Mouse (Mus musculus): ENCODE data around the gene Tmem106c. TPM values are rescaled to one million over a fixed set of nuclear protein-coding genes. Genes with fewer than 3 reads are reported as not detected.

The Tmem106c gene
- polyA plus RNA-seq, 1 experiment from 2014 or later: 34.7 TPM

- Histone ChIP-seq H3K4me3 (ENCODE audit: low read depth, low read length) (0 out of 2 replicates have a peak overlapping the region, but pooled peaks have one; percentile 5), H3K9ac (ENCODE audit: low read length) (no peak overlapping the region), H3K4me1 (ENCODE audit: control insufficient read depth, insufficient read depth, low read length) (peaks cover 24% of the 10 kb centered on the region), H3K27me3 (ENCODE audit: control insufficient read depth, insufficient read depth, low read length) (peaks cover 27% of the 10 kb centered on the region), H3K4me2 (ENCODE audit: low read depth, severe bottlenecking) (peak overlapping the region; percentile 27; the same call in 1 of the 2 replicates), H3K27ac (replicated peaks; ENCODE audit: low read depth, low read length) (no peak overlapping the region), H3K9me3 (ENCODE audit: control insufficient read depth, low read length) (no peaks in the 10 kb centered on the region), H3K36me3 (ENCODE audit: control insufficient read depth, insufficient read depth, low read length) (no peaks in the 10 kb centered on the region)
- 16% methylated on average over 13 of the region's 13 CpGs for WGBS
- DNase-seq (ENCODE audit: low spot score) (no peak), ATAC-seq (ENCODE audit: insufficient number of reproducible peaks, low FRiP score, low TSS enrichment, low read depth) (no peak)
Observed at GRCm38 (mm10) chr15:97999546-97999945, 35.5 kb downstream of the Tmem106c start.

GRCm38 (mm10) chr15:97999991-98000390 lies 36.0 kb downstream of the Tmem106c start:
- peak overlapping the region; percentile 27; the same call in 1 of the 2 replicates for H3K4me2 ChIP-seq (ENCODE audit: low read depth, severe bottlenecking)
- H3K36me3 ChIP-seq (ENCODE audit: control insufficient read depth, insufficient read depth, low read length): no peaks in the 10 kb centered on the region
- H3K4me3 ChIP-seq (ENCODE audit: low read depth, low read length): 0 out of 2 replicates have a peak overlapping the region, but pooled peaks have one; percentile 5
- DNase-seq (ENCODE audit: low spot score) (peak; percentile 34), ATAC-seq (ENCODE audit: insufficient number of reproducible peaks, low FRiP score, low TSS enrichment, low read depth) (no peak)
- no peak overlapping the region for H3K27ac ChIP-seq (replicated peaks; ENCODE audit: low read depth, low read length)
- WGBS: 6% methylated on average over 7 of the region's 7 CpGs
- H3K4me1 ChIP-seq (ENCODE audit: control insufficient read depth, insufficient read depth, low read length): peaks cover 24% of the 10 kb centered on the region
- no peak overlapping the region for H3K9ac ChIP-seq (ENCODE audit: low read length)
- peaks cover 27% of the 10 kb centered on the region for H3K27me3 ChIP-seq (ENCODE audit: control insufficient read depth, insufficient read depth, low read length)
- no peaks in the 10 kb centered on the region for H3K9me3 ChIP-seq (ENCODE audit: control insufficient read depth, low read length)

GRCm38 (mm10) chr15:98001321-98002112 lies 37.5 kb downstream of the Tmem106c start:
- DNase-seq (ENCODE audit: low spot score): peak; percentile 72
- Histone ChIP-seq H3K27ac (replicated peaks; ENCODE audit: low read depth, low read length) (peak overlapping the region; percentile 95), H3K4me3 (ENCODE audit: low read depth, low read length) (peak overlapping the region; percentile 71), H3K36me3 (ENCODE audit: control insufficient read depth, insufficient read depth, low read length) (no peaks in the 10 kb centered on the region), H3K4me2 (ENCODE audit: low read depth, severe bottlenecking) (peak overlapping the region; percentile 81), H3K27me3 (ENCODE audit: control insufficient read depth, insufficient read depth, low read length) (peaks cover 31% of the 10 kb centered on the region), H3K4me1 (ENCODE audit: control insufficient read depth, insufficient read depth, low read length) (peaks cover 27% of the 10 kb centered on the region), H3K9me3 (ENCODE audit: control insufficient read depth, low read length) (no peaks in the 10 kb centered on the region), H3K9ac (ENCODE audit: low read length) (peak overlapping the region; percentile 92)
- WGBS: under 1% methylated on average over 37 of the region's 37 CpGs
- no peak for ATAC-seq (ENCODE audit: insufficient number of reproducible peaks, low FRiP score, low TSS enrichment, low read depth)

- Histone ChIP-seq H3K36me3 (ENCODE audit: control insufficient read depth, insufficient read depth, low read length) (no peaks in the 10 kb centered on the region), H3K4me2 (ENCODE audit: low read depth, severe bottlenecking) (peak overlapping the region; percentile 81), H3K9me3 (ENCODE audit: control insufficient read depth, low read length) (no peaks in the 10 kb centered on the region), H3K9ac (ENCODE audit: low read length) (peak overlapping the region; percentile 92), H3K4me1 (ENCODE audit: control insufficient read depth, insufficient read depth, low read length) (peaks cover 27% of the 10 kb centered on the region), H3K27me3 (ENCODE audit: control insufficient read depth, insufficient read depth, low read length) (peaks cover 31% of the 10 kb centered on the region), H3K4me3 (ENCODE audit: low read depth, low read length) (peak overlapping the region; percentile 71), H3K27ac (replicated peaks; ENCODE audit: low read depth, low read length) (peak overlapping the region; percentile 95)
- ATAC-seq (ENCODE audit: insufficient number of reproducible peaks, low FRiP score, low TSS enrichment, low read depth) (0 out of 2 replicates have a peak, but pooled peaks have one; percentile 31), DNase-seq (ENCODE audit: low spot score) (peak; percentile 78)
- under 1% methylated on average over 42 of the region's 42 CpGs for WGBS
Observed at GRCm38 (mm10) chr15:98002113-98002990, 38.4 kb downstream of the Tmem106c start.

- DNase-seq (ENCODE audit: low spot score): peak; percentile 82
- peak overlapping the region; percentile 95 for H3K27ac ChIP-seq (replicated peaks; ENCODE audit: low read depth, low read length)
- peaks cover 27% of the 10 kb centered on the region for H3K4me1 ChIP-seq (ENCODE audit: control insufficient read depth, insufficient read depth, low read length)
- WGBS: under 1% methylated on average over 42 of the region's 42 CpGs
- H3K4me3 ChIP-seq (ENCODE audit: low read depth, low read length): peak overlapping the region; percentile 71
- H3K9ac ChIP-seq (ENCODE audit: low read length): peak overlapping the region; percentile 92
- H3K4me2 ChIP-seq (ENCODE audit: low read depth, severe bottlenecking): peak overlapping the region; percentile 81
- H3K9me3 ChIP-seq (ENCODE audit: control insufficient read depth, low read length): no peaks in the 10 kb centered on the region
- peaks cover 29% of the 10 kb centered on the region for H3K27me3 ChIP-seq (ENCODE audit: control insufficient read depth, insufficient read depth, low read length)
- ATAC-seq (ENCODE audit: insufficient number of reproducible peaks, low FRiP score, low TSS enrichment, low read depth): no peak
- H3K36me3 ChIP-seq (ENCODE audit: control insufficient read depth, insufficient read depth, low read length): no peaks in the 10 kb centered on the region
Observed at GRCm38 (mm10) chr15:98002991-98003821, 39.2 kb downstream of the Tmem106c start.

GRCm38 (mm10) chr15:98003822-98004739 lies 40.1 kb downstream of the Tmem106c start, which contains the start of gene Col2a1:
Col2a1 (minus strand) TSS chr15:98004695.
- Histone ChIP-seq H3K4me1 (ENCODE audit: control insufficient read depth, insufficient read depth, low read length) (peaks cover 27% of the 10 kb centered on the region), H3K9ac (ENCODE audit: low read length) (peak within 1 kb of the TSS; percentile 92), H3K27me3 (ENCODE audit: control insufficient read depth, insufficient read depth, low read length) (peaks cover 26% of the 10 kb centered on the region), H3K9me3 (ENCODE audit: control insufficient read depth, low read length) (no peaks in the 10 kb centered on the region), H3K36me3 (ENCODE audit: control insufficient read depth, insufficient read depth, low read length) (no peaks in the 10 kb centered on the region), H3K4me3 (ENCODE audit: low read depth, low read length) (peak within 1 kb of the TSS; percentile 71), H3K27ac (replicated peaks; ENCODE audit: low read depth, low read length) (peak within 1 kb of the TSS; percentile 95), H3K4me2 (ENCODE audit: low read depth, severe bottlenecking) (peak within 1 kb of the TSS; percentile 81)
- WGBS: under 1% methylated on average over 58 of the region's 59 CpGs
- DNase-seq (ENCODE audit: low spot score) (peak; percentile 68), ATAC-seq (ENCODE audit: insufficient number of reproducible peaks, low FRiP score, low TSS enrichment, low read depth) (no peak; the same call in 1 of the 2 replicates)

GRCm38 (mm10) chr15:98004740-98005159 lies 40.8 kb downstream of the Tmem106c start:
- Histone ChIP-seq H3K36me3 (ENCODE audit: control insufficient read depth, insufficient read depth, low read length) (no peaks in the 10 kb centered on the region), H3K4me1 (ENCODE audit: control insufficient read depth, insufficient read depth, low read length) (peaks cover 24% of the 10 kb centered on the region), H3K9ac (ENCODE audit: low read length) (peak overlapping the region; percentile 92), H3K27me3 (ENCODE audit: control insufficient read depth, insufficient read depth, low read length) (peaks cover 21% of the 10 kb centered on the region), H3K9me3 (ENCODE audit: control insufficient read depth, low read length) (no peaks in the 10 kb centered on the region), H3K4me2 (ENCODE audit: low read depth, severe bottlenecking) (peak overlapping the region; percentile 81), H3K27ac (replicated peaks; ENCODE audit: low read depth, low read length) (peak overlapping the region; percentile 95), H3K4me3 (ENCODE audit: low read depth, low read length) (peak overlapping the region; percentile 71)
- WGBS: 2% methylated on average over 18 of the region's 19 CpGs
- DNase-seq (ENCODE audit: low spot score) (peak; percentile 89), ATAC-seq (ENCODE audit: insufficient number of reproducible peaks, low FRiP score, low TSS enrichment, low read depth) (peak; percentile 79)

Data from limb, embryonic 11.5 days (tissue).